In the genomic region with DNA sequence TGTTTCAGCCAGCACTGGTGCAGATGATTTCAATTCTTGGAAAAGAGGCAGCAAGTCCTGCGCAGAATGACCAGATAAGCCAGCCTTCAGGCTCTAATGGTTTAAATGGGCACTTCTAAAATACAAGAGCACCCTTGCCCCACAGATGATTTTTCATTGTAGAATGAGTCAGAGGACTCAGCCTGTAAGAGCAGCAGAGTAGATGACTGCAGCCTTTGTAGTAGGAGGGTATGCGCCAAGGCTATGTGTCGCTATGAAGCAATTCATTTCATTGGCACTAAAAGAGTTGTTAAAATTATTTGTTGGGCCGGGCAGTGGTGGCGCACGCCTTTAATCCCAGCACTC, we compare ENCODE assay signal across 8 mouse cellular contexts. TPM values are rescaled to one million over a fixed set of nuclear protein-coding genes. Genes with fewer than 3 reads are reported as not detected.
DNase-seq lines count a peak whose midpoint lies in the region; ATAC-seq and TF ChIP-seq lines count a peak whose summit lies in the region.

No protein-coding gene starts in this region.

- no peaks in the 10 kb centered on the region for H3K9me3 ChIP-seq in heart, embryonic 10.5 days
- no peaks in the 10 kb centered on the region for H3K9me3 ChIP-seq in E14TG2a.4 (ENCODE audit: low read length)
- H3K9me3 ChIP-seq in forebrain, embryonic 15.5 days, result no peaks in the 10 kb centered on the region
- no peaks in the 10 kb centered on the region for H3K9me3 ChIP-seq in liver, embryonic 16.5 days (replicated peaks; ENCODE audit: control insufficient read depth, low read length)

- no peak for DNase-seq in heart, embryonic 10.5 days (ENCODE audit: low spot score)
- DNase-seq in heart, adult 11 months, result no peak
- DNase-seq in urinary bladder, postnatal 4 days (ENCODE audit: low spot score in 2 of 2), result no peak
- DNase-seq in MN1 (ENCODE audit: low spot score), result no peak
- DNase-seq in layer of hippocampus, adult 9-11 months, result no peak

- no peaks in the 10 kb centered on the region for H3K36me3 ChIP-seq in heart, embryonic 10.5 days
- H3K36me3 ChIP-seq in E14TG2a.4 (ENCODE audit: insufficient read depth, low read length), result 0 out of 2 replicates have a peak, but pooled peaks cover 4% of the 10 kb centered on the region
- no peaks in the 10 kb centered on the region for H3K36me3 ChIP-seq in forebrain, embryonic 15.5 days
- H3K36me3 ChIP-seq in liver, embryonic 16.5 days (ENCODE audit: control insufficient read depth, insufficient read depth), result no peaks in the 10 kb centered on the region

- TF ChIP-seq CTCF in E14TG2a.4 (conservative IDR thresholded peaks at IDR 0.05; ENCODE audit: low read length), result no peak

- peak; percentile 54 for ATAC-seq in forebrain, embryonic 15.5 days (replicated peaks)
- peak; percentile 9; the same call in 1 of the 2 replicates for ATAC-seq in liver, embryonic 16.5 days (ENCODE audit: low read depth)

- WGBS in heart, embryonic 10.5 days, result 45% methylated on average over 6 of the region's 6 CpGs
- 55% methylated on average over 6 of the region's 6 CpGs for WGBS in forebrain, embryonic 15.5 days
- 47% methylated on average over 6 of the region's 6 CpGs for WGBS in liver, embryonic 16.5 days (ENCODE audit: insufficient replicate concordance)

- H3K27me3 ChIP-seq in heart, embryonic 10.5 days (ENCODE audit: insufficient read depth, poor library complexity, severe bottlenecking), result no peaks in the 10 kb centered on the region
- no peaks in the 10 kb centered on the region for H3K27me3 ChIP-seq in E14TG2a.4 (ENCODE audit: insufficient read depth, low read length)
- H3K27me3 ChIP-seq in forebrain, embryonic 15.5 days, result no peaks in the 10 kb centered on the region
- H3K27me3 ChIP-seq in liver, embryonic 16.5 days (ENCODE audit: control insufficient read depth, insufficient read depth, low read depth, low read length), result no peaks in the 10 kb centered on the region

- H3K9ac ChIP-seq in forebrain, embryonic 15.5 days (replicated peaks), result peak overlapping the region; percentile 81
- peak overlapping the region; percentile 78 for H3K9ac ChIP-seq in liver, embryonic 16.5 days (ENCODE audit: low read depth, low read length)

- peak overlapping the region; percentile 93 for H3K27ac ChIP-seq in heart, embryonic 10.5 days
- peak overlapping the region; percentile 94 for H3K27ac ChIP-seq in forebrain, embryonic 15.5 days (replicated peaks)
- peak overlapping the region; percentile 81 for H3K27ac ChIP-seq in liver, embryonic 16.5 days (ENCODE audit: low read length)

- H3K4me3 ChIP-seq in heart, embryonic 10.5 days, result peak overlapping the region; percentile 86
- H3K4me3 ChIP-seq in E14TG2a.4 (replicated peaks; ENCODE audit: low read length), result peak overlapping the region; percentile 90
- H3K4me3 ChIP-seq in forebrain, embryonic 15.5 days, result peak overlapping the region; percentile 75
- peak overlapping the region; percentile 83 for H3K4me3 ChIP-seq in liver, embryonic 16.5 days (ENCODE audit: low read depth, low read length)

- peaks cover 11% of the 10 kb centered on the region for H3K4me1 ChIP-seq in heart, embryonic 10.5 days
- H3K4me1 ChIP-seq in E14TG2a.4 (replicated peaks; ENCODE audit: low read depth, low read length), result peaks cover 22% of the 10 kb centered on the region
- peaks cover 10% of the 10 kb centered on the region for H3K4me1 ChIP-seq in forebrain, embryonic 15.5 days
- H3K4me1 ChIP-seq in liver, embryonic 16.5 days (ENCODE audit: control insufficient read depth, low read depth, low read length), result peaks cover 14% of the 10 kb centered on the region

- H3K4me2 ChIP-seq in forebrain, embryonic 15.5 days (replicated peaks), result peak overlapping the region; percentile 95
- H3K4me2 ChIP-seq in liver, embryonic 16.5 days (ENCODE audit: low read depth, low read length), result peak overlapping the region; percentile 92

RNA-seq across cellular contexts. Expression of a gene that starts 0.4 kb away (rescaled TPM):
- 15.9 and 19.0 TPM in 2 replicates for polyA plus RNA-seq in heart, embryonic 10.5 days (2016; fragmentation: Nextera tagmentation; extraction: Ambion mirVana)
- 9.9 and 10.6 TPM in 2 replicates for polyA plus RNA-seq in forebrain, embryonic 15.5 days (2015; fragmentation: Nextera tagmentation; extraction: Ambion mirVana)
- polyA plus RNA-seq in liver, embryonic 16.5 days (2015; fragmentation: Nextera tagmentation; extraction: Ambion mirVana), result 3.9 and 4.1 TPM in 2 replicates

RNA-seq across cellular contexts. Expression of a gene that starts 49.8 kb away (rescaled TPM):
- 131 and 171 TPM in 2 replicates for polyA plus RNA-seq in heart, embryonic 10.5 days (2016; fragmentation: Nextera tagmentation; extraction: Ambion mirVana)
- polyA plus RNA-seq in forebrain, embryonic 15.5 days (2015; fragmentation: Nextera tagmentation; extraction: Ambion mirVana), result 122 and 125 TPM in 2 replicates
- polyA plus RNA-seq in liver, embryonic 16.5 days (2015; fragmentation: Nextera tagmentation; extraction: Ambion mirVana), result 11.8 and 12.7 TPM in 2 replicates
